ENCODE assay signal across 12 mouse cellular contexts in genomic region chr7:16729563-16729962, GRCm38 (mm10). TPM values are rescaled to one million over a fixed set of nuclear protein-coding genes. Genes with fewer than 3 reads are reported as not detected.
A peak's percentile ranks its signal among the peaks of the same experiment; 100 is the strongest.
DNase-seq lines count a peak whose midpoint lies in the region; ATAC-seq and TF ChIP-seq lines count a peak whose summit lies in the region.
"Not testable (repeated sequence)": the region's sequence is repeated elsewhere in the genome, so short reads cannot be mapped to it uniquely, and the experiment has no call there.
"Had no signal": no experiment of that assay in that cellular context is flagged by ENCODE, and none has a peak within 500 bp of the region (broad histone marks: within the 10 kb centered on the region; RNA-seq: fewer than 3 reads in every experiment).

No protein-coding gene starts in this region.

- peaks cover 0 to 10% of the 10 kb centered on the region in 2 experiments; a peak in 2 of 4 replicates for H3K4me1 ChIP-seq in MEL (ENCODE audit: control insufficient read depth in 1 of 2, insufficient read depth in 2 of 2, low read length in 2 of 2)
- H3K4me1 ChIP-seq in embryonic facial prominence, embryonic 10.5 days, result peaks cover 20% of the 10 kb centered on the region
- not testable (repeated sequence) for H3K4me1 ChIP-seq in hindbrain, postnatal 0 days (ENCODE audit: insufficient read depth, low read length); midbrain, embryonic 14.5 days (ENCODE audit: control insufficient read depth, insufficient read depth, low read length)
- H3K4me1 ChIP-seq in liver, postnatal 0 days (ENCODE audit: insufficient read depth), result peaks cover 16% of the 10 kb centered on the region

- H3K4me2 ChIP-seq in hindbrain, postnatal 0 days (ENCODE audit: low read depth, low read length), result not testable (repeated sequence)
- peak overlapping the region; percentile 40; the same call in 1 of the 2 replicates for H3K4me2 ChIP-seq in liver, postnatal 0 days (ENCODE audit: low read depth, low read length)
- peak overlapping the region; percentile 6; the same call in 1 of the 2 replicates for H3K4me2 ChIP-seq in midbrain, embryonic 14.5 days (ENCODE audit: low read length)

- H3K9ac ChIP-seq in MEL (ENCODE audit: control insufficient read depth, low read depth, low read length, poor library complexity, severe bottlenecking), result peak overlapping the region; percentile 28; the same call in 1 of the 2 replicates
- peak overlapping the region; percentile 17; the same call in 1 of the 2 replicates for H3K9ac ChIP-seq in hindbrain, postnatal 0 days (replicated peaks; ENCODE audit: low read length)
- not testable (repeated sequence) for H3K9ac ChIP-seq in liver, postnatal 0 days (replicated peaks); midbrain, embryonic 14.5 days (replicated peaks; ENCODE audit: low read length)

- peak overlapping the region; percentile 4 to 32; a peak in 3 of 4 replicates for H3K4me3 ChIP-seq in MEL (ENCODE audit: control insufficient read depth in 1 of 2, insufficient read depth in 1 of 2, low read depth in 2 of 2, low read length in 2 of 2)
- H3K4me3 ChIP-seq in embryonic facial prominence, embryonic 10.5 days, result peak overlapping the region; percentile 39
- not testable (repeated sequence) for H3K4me3 ChIP-seq in hindbrain, postnatal 0 days (ENCODE audit: low read length); liver, postnatal 0 days (ENCODE audit: low read depth, low read length); midbrain, embryonic 14.5 days (replicated peaks; ENCODE audit: low read depth, low read length)

- peak in 1 of 2 experiments; percentile 20; a peak in 1 of 4 replicates for TF ChIP-seq POLR2A in MEL (IDR thresholded peaks at IDR 0.05; ENCODE audit: control insufficient read depth in 1 of 2, insufficient read depth in 1 of 2, low read depth in 1 of 2, low read length in 2 of 2, poor library complexity in 1 of 2)

- TF ChIP-seq EP300 in MEL (IDR thresholded peaks at IDR 0.05; ENCODE audit: low read depth in 1 of 2, low read length in 2 of 2); liver, postnatal 0 days (IDR thresholded peaks at IDR 0.05; ENCODE audit: low read depth): not testable (repeated sequence)

- WGBS in embryonic facial prominence, embryonic 10.5 days, result 4% methylated on average over 7 of the region's 7 CpGs
- WGBS in hindbrain, postnatal 0 days, result 8% methylated on average over 7 of the region's 7 CpGs
- WGBS in liver, postnatal 0 days (ENCODE audit: insufficient replicate concordance), result 1% methylated on average over 7 of the region's 7 CpGs
- WGBS in midbrain, embryonic 14.5 days, result 10% methylated on average over 7 of the region's 7 CpGs

- peak; percentile 63 for ATAC-seq in hindbrain, postnatal 0 days
- ATAC-seq in liver, postnatal 0 days, result peak; percentile 33; the same call in 1 of the 2 replicates
- not testable (repeated sequence) for ATAC-seq in midbrain, embryonic 14.5 days (ENCODE audit: low FRiP score, low TSS enrichment)

- H3K27me3 ChIP-seq in MEL (ENCODE audit: control insufficient read depth in 1 of 2, insufficient read depth in 2 of 2, low read length in 2 of 2); embryonic facial prominence, embryonic 10.5 days (replicated peaks; ENCODE audit: low read depth, poor library complexity, severe bottlenecking); hindbrain, postnatal 0 days (ENCODE audit: insufficient read depth, low read length); liver, postnatal 0 days (ENCODE audit: insufficient read depth, low read length); midbrain, embryonic 14.5 days (ENCODE audit: control insufficient read depth, insufficient read depth, low read length): not testable (repeated sequence)

- peak; percentile 68 for DNase-seq in MEL (ENCODE audit: low read depth, low spot score)
- DNase-seq in embryonic facial prominence, embryonic 10.5 days (ENCODE audit: low spot score), result peak; percentile 75
- DNase-seq in heart, adult 18-20 months, result peak; percentile 36 to 45
- peak; percentile 25 for DNase-seq in hindbrain, postnatal 0 days (ENCODE audit: low spot score)
- peak; percentile 37 to 42 for DNase-seq in kidney, postnatal 36 days
- DNase-seq in liver, postnatal 0 days, result peak; percentile 47
- DNase-seq in midbrain, embryonic 14.5 days, result peak; percentile 28
- DNase-seq in thymus, postnatal 14 days, result peak; percentile 26

- not testable (repeated sequence) for H3K79me2 ChIP-seq in MEL (ENCODE audit: control insufficient read depth, insufficient read depth, low read length, poor library complexity)

- H3K27ac ChIP-seq in MEL (ENCODE audit: control insufficient read depth, low read depth, low read length); liver, postnatal 0 days (ENCODE audit: low read depth); midbrain, embryonic 14.5 days (replicated peaks; ENCODE audit: low read depth, low read length): not testable (repeated sequence)
- H3K27ac ChIP-seq in embryonic facial prominence, embryonic 10.5 days (replicated peaks), result peak overlapping the region; percentile 81
- H3K27ac ChIP-seq in hindbrain, postnatal 0 days, result peak overlapping the region; percentile 68; the same call in 1 of the 2 replicates

- H3K36me3 ChIP-seq in MEL (ENCODE audit: control insufficient read depth in 1 of 2, insufficient read depth in 2 of 2, low read length in 2 of 2); embryonic facial prominence, embryonic 10.5 days (replicated peaks); hindbrain, postnatal 0 days (ENCODE audit: insufficient read depth, low read length); liver, postnatal 0 days (replicated peaks; ENCODE audit: insufficient read depth, low read length); midbrain, embryonic 14.5 days (ENCODE audit: control insufficient read depth, insufficient read depth, low read length): not testable (repeated sequence)

- not testable (repeated sequence) for TF ChIP-seq RAD21 in MEL (IDR thresholded peaks at IDR 0.05; ENCODE audit: low read depth, low read length)

- TF ChIP-seq CTCF in MEL (IDR thresholded peaks at IDR 0.05 in 2 of 3, conservative IDR thresholded peaks at IDR 0.05 in 1 of 3; ENCODE audit: control insufficient read depth in 1 of 3, insufficient read depth in 1 of 3, low read depth in 2 of 3, low read length in 3 of 3, poor library complexity in 1 of 3, severe bottlenecking in 1 of 3); hindbrain, postnatal 0 days (IDR thresholded peaks at IDR 0.05; ENCODE audit: low read depth); liver, postnatal 0 days (IDR thresholded peaks at IDR 0.05; ENCODE audit: low read depth): not testable (repeated sequence)

- not testable (repeated sequence) for H3K9me3 ChIP-seq in MEL (replicated peaks; ENCODE audit: insufficient read depth, low read length); embryonic facial prominence, embryonic 10.5 days; hindbrain, postnatal 0 days (ENCODE audit: low read length); liver, postnatal 0 days (ENCODE audit: low read length); midbrain, embryonic 14.5 days (ENCODE audit: control insufficient read depth, low read length)

RNA-seq across cellular contexts. Expression of gene Ceacam9, which starts 7.8 kb away (rescaled TPM):
- total RNA-seq in MEL (2012; rRNA removed), result not detected in 2 replicates
- polyA plus RNA-seq in MEL (2012; ENCODE audit: insufficient read depth in 1 of 2, insufficient read length in 2 of 2, low read depth in 1 of 2, low replicate concordance in 2 of 2, missing spikeins in 1 of 2), result not detected
- polyA plus RNA-seq in embryonic facial prominence, embryonic 10.5 days (2016; fragmentation: Nextera tagmentation; extraction: Ambion mirVana), result not detected in 2 replicates
- not detected for total RNA-seq in heart, adult 18-20 months (2021)
- total RNA-seq in hindbrain, postnatal 0 days (2014; rRNA removed), result not detected in 2 replicates
- polyA plus RNA-seq in hindbrain, postnatal 0 days (2015; fragmentation: Nextera tagmentation; extraction: Ambion mirVana), result 0.67 and 0.68 TPM in 2 replicates
- not detected in 2 replicates for polyA plus RNA-seq in liver, postnatal 0 days (2015; fragmentation: Nextera tagmentation; extraction: Ambion mirVana)
- 0.20 TPM in 1 of 2 replicates, not detected in the other for polyA plus RNA-seq in midbrain, embryonic 14.5 days (2014; fragmentation: Nextera tagmentation; extraction: Ambion mirVana)
- total RNA-seq: gastrocnemius, adult 18-20 months; left cerebral cortex, postnatal 10 days had no signal
- polyA plus RNA-seq: inflammation-experienced regulatory T-cells, adult 6 months; neural tube, embryonic 11.5 days had no signal

RNA-seq across cellular contexts. Expression of gene Ap2s1, which starts 8.6 kb away (rescaled TPM):
- 279 and 288 TPM in 2 replicates for total RNA-seq in MEL (2012; rRNA removed)
- 100 to 1,000 TPM in 1 of 2 experiments, not detected in 1; 297 TPM for polyA plus RNA-seq in MEL (2012; ENCODE audit: insufficient read depth in 1 of 2, insufficient read length in 2 of 2, low read depth in 1 of 2, low replicate concordance in 2 of 2, missing spikeins in 1 of 2)
- 250 and 256 TPM in 2 replicates for polyA plus RNA-seq in embryonic facial prominence, embryonic 10.5 days (2016; fragmentation: Nextera tagmentation; extraction: Ambion mirVana)
- 10 to 100 TPM; 66.9 to 78.5 TPM for total RNA-seq in heart, adult 18-20 months (2021)
- total RNA-seq in hindbrain, postnatal 0 days (2014; rRNA removed), result 556 and 619 TPM in 2 replicates
- polyA plus RNA-seq in hindbrain, postnatal 0 days (2015; fragmentation: Nextera tagmentation; extraction: Ambion mirVana), result 501 and 524 TPM in 2 replicates
- polyA plus RNA-seq in liver, postnatal 0 days (2015; fragmentation: Nextera tagmentation; extraction: Ambion mirVana), result 151 and 153 TPM in 2 replicates
- 431 and 530 TPM in 2 replicates for polyA plus RNA-seq in midbrain, embryonic 14.5 days (2014; fragmentation: Nextera tagmentation; extraction: Ambion mirVana)

RNA-seq across cellular contexts. Expression of gene Slc1a5, which starts 51.6 kb away (rescaled TPM):
- 72.0 and 88.6 TPM in 2 replicates for total RNA-seq in MEL (2012; rRNA removed)
- polyA plus RNA-seq in MEL (2012; ENCODE audit: insufficient read depth in 1 of 2, insufficient read length in 2 of 2, low read depth in 1 of 2, low replicate concordance in 2 of 2, missing spikeins in 1 of 2), result 100 to 1,000 TPM in 1 of 2 experiments, not detected in 1; 180 TPM
- 37.3 and 40.5 TPM in 2 replicates for polyA plus RNA-seq in embryonic facial prominence, embryonic 10.5 days (2016; fragmentation: Nextera tagmentation; extraction: Ambion mirVana)
- 10 to 100 TPM; 13.0 to 26.3 TPM for total RNA-seq in heart, adult 18-20 months (2021)
- 18.1 and 19.2 TPM in 2 replicates for total RNA-seq in hindbrain, postnatal 0 days (2014; rRNA removed)
- polyA plus RNA-seq in hindbrain, postnatal 0 days (2015; fragmentation: Nextera tagmentation; extraction: Ambion mirVana), result 9.5 and 9.7 TPM in 2 replicates
- polyA plus RNA-seq in liver, postnatal 0 days (2015; fragmentation: Nextera tagmentation; extraction: Ambion mirVana), result 43.9 and 44.8 TPM in 2 replicates
- 5.9 and 10.8 TPM in 2 replicates for polyA plus RNA-seq in midbrain, embryonic 14.5 days (2014; fragmentation: Nextera tagmentation; extraction: Ambion mirVana)

RNA-seq across cellular contexts. Expression of gene Ceacam15, which starts 54.1 kb away (rescaled TPM):
- not detected in 2 replicates for total RNA-seq in MEL (2012; rRNA removed)
- not detected for polyA plus RNA-seq in MEL (2012; ENCODE audit: insufficient read depth in 1 of 2, insufficient read length in 2 of 2, low read depth in 1 of 2, low replicate concordance in 2 of 2, missing spikeins in 1 of 2)
- polyA plus RNA-seq in embryonic facial prominence, embryonic 10.5 days (2016; fragmentation: Nextera tagmentation; extraction: Ambion mirVana), result not detected in 2 replicates
- not detected for total RNA-seq in heart, adult 18-20 months (2021)
- not detected in 2 replicates for total RNA-seq in hindbrain, postnatal 0 days (2014; rRNA removed)
- not detected in 2 replicates for polyA plus RNA-seq in hindbrain, postnatal 0 days (2015; fragmentation: Nextera tagmentation; extraction: Ambion mirVana)
- polyA plus RNA-seq in liver, postnatal 0 days (2015; fragmentation: Nextera tagmentation; extraction: Ambion mirVana), result not detected in 2 replicates
- polyA plus RNA-seq in midbrain, embryonic 14.5 days (2014; fragmentation: Nextera tagmentation; extraction: Ambion mirVana), result not detected in 2 replicates
- total RNA-seq: gastrocnemius, adult 18-20 months; left cerebral cortex, postnatal 10 days had no signal
- polyA plus RNA-seq: neural tube, embryonic 11.5 days had no signal

Comparison
In these comparisons a context has a peak if more than half of its experiments do, and no peak if none do; other contexts are left out.
1. DNase-seq: peak in every context shown above with its lines; median percentile 75 in embryonic facial prominence, embryonic 10.5 days; 68 in MEL; 47 in liver, postnatal 0 days; 40 in heart, adult 18-20 months; 40 in kidney, postnatal 36 days; 28 in midbrain, embryonic 14.5 days; 26 in thymus, postnatal 14 days; 25 in hindbrain, postnatal 0 days.